14 mouse cellular contexts compared by ENCODE assay signal in the genomic region with DNA sequence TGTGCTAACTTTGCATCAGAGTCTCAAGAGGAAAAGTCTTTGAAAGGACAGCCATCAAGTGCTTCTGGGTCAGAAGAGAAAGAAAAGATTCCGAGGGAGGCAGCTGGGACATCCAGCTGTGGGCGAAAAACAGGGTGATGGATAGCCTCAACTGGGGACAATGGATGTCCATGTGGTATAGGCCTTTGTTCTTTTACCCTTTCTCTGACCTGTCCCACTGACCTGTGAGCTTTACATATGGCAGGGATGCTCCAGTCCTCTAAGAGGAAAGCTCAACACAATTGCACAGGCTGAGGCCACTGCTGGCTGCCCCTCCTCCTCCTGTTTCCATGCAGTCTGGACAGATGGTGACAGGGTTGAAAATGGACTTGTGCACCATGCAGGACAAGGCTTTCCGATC. TPM values are rescaled to one million over a fixed set of nuclear protein-coding genes. Genes with fewer than 3 reads are reported as not detected.
"Had no signal": no experiment of that assay in that cellular context is flagged by ENCODE, and none has a peak within 500 bp of the region (broad histone marks: within the 10 kb centered on the region; RNA-seq: fewer than 3 reads in every experiment).

No protein-coding gene starts in this region.

- H3K4me1 ChIP-seq: liver, embryonic 12.5 days; lung, embryonic 15.5 days; megakaryocyte, embryonic 14.5 days had no signal

- H3K9me3 ChIP-seq: limb, embryonic 15.5 days; liver, embryonic 12.5 days; lung, embryonic 15.5 days; megakaryocyte, embryonic 14.5 days; midbrain, embryonic 13.5 days; neural tube, embryonic 13.5 days had no signal

- DNase-seq: kidney, adult 8-10 months; kidney, postnatal 25 days; layer of hippocampus, postnatal 36 days; lung, postnatal 14 days; thymus, postnatal 4 days had no signal

- ATAC-seq: liver, embryonic 12.5 days; midbrain, embryonic 13.5 days had no signal

- H3K27me3 ChIP-seq: limb, embryonic 15.5 days; liver, embryonic 12.5 days; lung, embryonic 15.5 days; megakaryocyte, embryonic 14.5 days; midbrain, embryonic 13.5 days; neural tube, embryonic 13.5 days had no signal

- H3K9ac ChIP-seq: limb, embryonic 15.5 days; liver, embryonic 12.5 days; lung, embryonic 15.5 days; midbrain, embryonic 13.5 days; neural tube, embryonic 13.5 days had no signal

- H3K36me3 ChIP-seq: limb, embryonic 15.5 days; liver, embryonic 12.5 days; lung, embryonic 15.5 days; midbrain, embryonic 13.5 days; neural tube, embryonic 13.5 days had no signal

- H3K4me2 ChIP-seq: limb, embryonic 15.5 days; liver, embryonic 12.5 days; lung, embryonic 15.5 days; midbrain, embryonic 13.5 days; neural tube, embryonic 13.5 days had no signal

- H3K27ac ChIP-seq: limb, embryonic 15.5 days; liver, embryonic 12.5 days; lung, embryonic 15.5 days; macrophage; midbrain, embryonic 13.5 days; neural tube, embryonic 13.5 days; stomach, postnatal 0 days had no signal

- H3K4me3 ChIP-seq: limb, embryonic 15.5 days; liver, embryonic 12.5 days; lung, embryonic 15.5 days; megakaryocyte, embryonic 14.5 days; midbrain, embryonic 13.5 days; myocyte; neural tube, embryonic 13.5 days had no signal

RNA-seq across cellular contexts. Expression of a gene that starts 31.2 kb away (rescaled TPM):
- polyA plus RNA-seq: macrophage had no signal
